Mouse (Mus musculus) Patski (cell line): ENCODE data around the gene Phtf1. TPM values are rescaled to one million over a fixed set of nuclear protein-coding genes. Genes with fewer than 3 reads are reported as not detected.

Experiments used
- ATAC-seq: fragments of 100-300 bp; one replicate; pipeline ENCODE4 v1.8.0; 2021
- CTCF ChIA-PET: fragments of 350-600 bp; sonication (Branson Sonifier 250); formaldehyde crosslinking; loops from one replicate; lab custom pipeline; 2022; ENCODE audit warnings: inconsistent platforms; lab: Charles Lee
- POLR2A ChIA-PET: fragments of 350-600 bp; sonication (Branson Sonifier 250); formaldehyde crosslinking; loops from one replicate; lab custom pipeline; 2022; ENCODE audit warnings: antibody characterized with exemption, inconsistent platforms; lab: Charles Lee
- DNase-seq: peaks from one replicate; pipeline ENCODE4 v3.0.0-alpha.2; 2011; ENCODE audit warnings: low read depth, low spot score
- H3K27me3 ChIP-seq: fragments of 371-371 bp; one replicate; pipeline ENCODE4 v1.5.1; 2021
- CTCF ChIP-seq: fragments of 100-300 bp; IDR thresholded peaks from one replicate; pipeline ENCODE4 v1.5.1; 2021
- in situ Hi-C: fragments of 300-500 bp; cut with MboI; formaldehyde crosslinking; loops from 3 replicates; pipeline ENCODE4 v1.11.1; 2018; ENCODE audit warnings: low pct_unique_long_range_greater_than_20kb, mixed read lengths
- polyA plus RNA-seq: library from polyadenylated mRNA; unstranded; gene quantifications from one replicate; pipeline ENCODE4 v1.2.3, GENCODE M21; 2021

The Phtf1 gene
- polyA plus RNA-seq, 1 experiment from 2014 or later, result 75.0 TPM

DNA sequence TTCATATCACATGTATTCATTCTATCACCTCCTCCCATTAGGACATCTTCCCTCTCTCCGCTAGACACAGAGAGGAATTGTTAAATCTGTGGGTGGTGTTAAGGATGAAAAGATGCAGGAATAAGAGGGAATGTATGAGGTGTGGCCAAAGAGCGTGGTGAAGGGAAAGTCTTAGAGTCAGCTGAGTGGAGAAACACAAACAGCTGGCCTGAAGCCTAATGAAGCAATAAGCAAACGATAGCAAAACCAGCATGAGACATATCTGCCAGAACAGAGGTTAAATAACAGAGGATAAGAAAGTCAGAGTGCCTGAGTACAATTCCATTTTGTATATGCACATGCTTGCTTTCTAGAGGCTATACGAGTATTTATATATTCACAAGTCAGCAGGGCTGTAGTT is 16.6 kb downstream of the Phtf1 start:
- POLR2A ChIA-PET, result no interaction called here

GRCm38 (mm10) chr3:103985194-103985593 is 17.3 kb downstream of the Phtf1 start:
- ChIA-PET POLR2A (interaction anchor here (0.6 kb wide), 1 partner anchor 16 kb away, joined by 3 read pairs; no protein-coding TSS in a partner anchor), CTCF (no interaction called here)
- in situ Hi-C loops, result no loop called here
- TF ChIP-seq CTCF, result no peak
- no peak for ATAC-seq
- no peaks in the 10 kb centered on the region for H3K27me3 ChIP-seq
- no peak for DNase-seq

More for the DNA sequence above, 16.6 kb downstream of the Phtf1 start:
- no peaks in the 10 kb centered on the region for H3K27me3 ChIP-seq
- CTCF ChIA-PET, result interaction anchor here (0.8 kb wide), 1 partner anchor 11 kb away, joined by 3 read pairs; no protein-coding TSS in a partner anchor
- in situ Hi-C loops, result no loop called here
- TF ChIP-seq CTCF, result no peak
- DNase-seq (no peak), ATAC-seq (no peak)

- TF ChIP-seq CTCF, result no peak
- peak; percentile 96 for ATAC-seq
- in situ Hi-C loops, result no loop called here
- CTCF ChIA-PET, result interaction anchor here (1.0 to 2.3 kb wide), 3 partner anchors 9 to 81 kb away, joined by 3 to 10 read pairs (median 6); no protein-coding TSS in a partner anchor
- POLR2A ChIA-PET, result no interaction called here
- peak; percentile 97 for DNase-seq
- no peaks in the 10 kb centered on the region for H3K27me3 ChIP-seq
These were observed 20.0 kb downstream of the Phtf1 start for GRCm38 (mm10) chr3:103987831-103988432.

DNA sequence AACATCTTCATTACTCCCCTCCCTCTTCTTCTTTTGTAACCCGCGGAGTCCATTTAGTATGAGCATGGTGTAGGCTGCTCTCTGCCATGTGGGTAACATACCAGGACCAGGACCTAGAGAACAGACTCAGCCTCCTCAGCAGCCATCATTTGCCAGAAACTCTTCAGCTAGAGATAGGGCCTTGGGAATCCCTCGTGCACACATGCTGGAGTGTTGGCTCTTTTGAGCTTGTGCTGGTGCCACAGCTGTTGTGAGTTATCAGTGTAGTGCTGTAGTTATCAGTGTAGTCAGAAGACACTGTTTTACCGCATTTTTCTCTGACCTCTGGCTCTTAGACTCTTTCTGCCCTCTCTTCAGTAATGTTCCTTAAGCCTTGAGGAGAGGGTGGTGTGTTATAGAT is 21.4 kb downstream of the Phtf1 start:
- CTCF ChIA-PET, result interaction anchor here (1.0 to 1.8 kb wide), 4 partner anchors 10 to 54 kb away, joined by 3 to 4 read pairs (median 3); no protein-coding TSS in a partner anchor
- DNase-seq (no peak), ATAC-seq (no peak)
- POLR2A ChIA-PET, result no interaction called here
- H3K27me3 ChIP-seq, result no peaks in the 10 kb centered on the region
- no peak for TF ChIP-seq CTCF
- in situ Hi-C loops, result no loop called here

- CTCF ChIA-PET, result no interaction called here
- DNase-seq (no peak), ATAC-seq (no peak)
- POLR2A ChIA-PET, result no interaction called here
- no peak for TF ChIP-seq CTCF
- in situ Hi-C loops, result no loop called here
- H3K27me3 ChIP-seq, result no peaks in the 10 kb centered on the region
These were observed 23.4 kb downstream of the Phtf1 start for GRCm38 (mm10) chr3:103991271-103991670.

DNA sequence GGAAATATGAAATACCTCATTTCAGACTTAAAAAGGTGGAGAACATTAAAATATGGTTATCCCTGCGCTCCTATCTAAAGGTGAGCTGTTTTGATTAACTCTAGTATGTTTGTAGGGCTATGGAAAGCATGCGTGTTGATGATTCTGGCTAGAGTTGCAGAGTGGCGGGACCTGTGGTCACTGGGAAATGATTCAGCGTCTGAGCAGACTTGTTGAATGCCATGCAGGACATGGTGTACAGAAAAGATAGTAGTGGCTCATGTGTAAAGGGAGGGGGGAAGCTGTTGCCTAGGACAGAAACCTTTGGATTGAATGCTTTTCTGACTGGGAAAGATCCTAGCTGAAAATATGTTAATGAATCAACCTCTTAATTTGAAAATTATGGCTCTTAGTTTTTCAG is 30.8 kb downstream of the Phtf1 start:
- in situ Hi-C loops, result no loop called here
- ATAC-seq, result no peak
- no peak for TF ChIP-seq CTCF
- H3K27me3 ChIP-seq, result no peaks in the 10 kb centered on the region
- no peak for DNase-seq
- CTCF ChIA-PET, result no interaction called here
- POLR2A ChIA-PET, result no interaction called here

- in situ Hi-C loops, result no loop called here
- TF ChIP-seq CTCF, result no peak
- H3K27me3 ChIP-seq, result no peaks in the 10 kb centered on the region
- ChIA-PET CTCF (interaction anchor here (0.9 to 1.7 kb wide), 2 partner anchors 10 to 21 kb away, joined by 3 to 4 read pairs; no protein-coding TSS in a partner anchor), POLR2A (no interaction called here)
- no peak for DNase-seq
- ATAC-seq, result peak; percentile 76
These were observed 39.1 kb downstream of the Phtf1 start for GRCm38 (mm10) chr3:104006896-104007466.

DNA sequence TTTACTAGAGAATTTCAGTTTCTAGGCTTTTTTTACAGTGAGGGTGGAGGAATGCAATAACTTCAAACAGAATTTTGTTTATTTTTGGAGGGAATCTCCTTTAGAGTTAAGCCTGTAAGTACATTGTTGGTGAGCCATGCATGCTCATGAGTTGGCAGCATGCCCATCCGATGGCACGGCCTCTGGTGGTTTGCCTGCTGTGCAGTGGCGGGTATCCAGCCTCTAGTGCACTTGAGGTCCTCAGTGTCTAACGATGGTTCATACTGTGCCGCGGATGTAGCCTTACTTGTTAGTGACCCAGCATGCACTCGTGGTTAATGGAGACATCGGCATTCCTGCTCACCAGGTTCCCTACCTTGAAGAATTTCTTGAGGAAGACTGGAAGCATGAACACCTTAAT is 39.6 kb downstream of the Phtf1 start:
- peak; percentile 33 for TF ChIP-seq CTCF
- DNase-seq (peak; percentile 85), ATAC-seq (peak; percentile 63)
- ChIA-PET CTCF (interaction anchor here (0.9 to 1.2 kb wide), 2 partner anchors 13 to 20 kb away, joined by 3 to 5 read pairs; no protein-coding TSS in a partner anchor), POLR2A (no interaction called here)
- H3K27me3 ChIP-seq, result no peaks in the 10 kb centered on the region
- in situ Hi-C loops, result no loop called here

DNA sequence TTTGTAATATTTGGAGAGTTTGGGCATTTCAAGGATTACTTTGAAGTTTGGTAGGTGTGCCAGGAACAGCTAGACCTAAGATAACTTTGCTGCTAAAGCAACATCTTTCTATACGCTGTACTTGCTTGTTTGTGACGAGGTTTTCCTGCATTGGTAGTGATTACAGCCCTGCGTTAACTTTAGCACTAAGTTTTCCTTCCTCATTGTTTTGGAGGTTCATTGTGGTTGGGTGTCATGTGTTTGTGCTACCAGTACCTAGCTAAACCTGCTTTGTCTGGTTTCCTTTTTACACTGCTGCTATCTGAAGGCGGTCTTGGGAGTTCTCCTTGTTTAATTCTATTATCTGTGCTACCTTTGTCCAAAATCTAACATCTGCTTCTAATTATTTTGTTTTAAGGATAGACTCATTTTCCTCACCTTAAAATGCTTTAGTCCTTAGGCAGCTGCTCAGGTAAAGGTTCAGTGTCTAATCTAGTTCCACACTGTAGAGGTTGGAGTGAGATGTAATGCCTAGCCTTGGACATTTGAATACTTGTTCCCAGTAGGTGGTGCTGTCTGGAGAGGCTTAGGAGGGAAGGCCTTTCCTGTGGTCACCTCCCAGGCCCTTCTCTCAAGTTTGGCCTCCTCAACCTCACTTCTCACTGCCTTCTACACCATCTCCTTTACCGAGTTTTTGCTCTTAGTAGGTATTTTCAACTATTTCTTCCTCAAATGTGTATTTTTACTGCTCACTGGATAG is 42.2 kb downstream of the Phtf1 start:
- no peaks in the 10 kb centered on the region for H3K27me3 ChIP-seq
- DNase-seq (no peak), ATAC-seq (no peak)
- TF ChIP-seq CTCF, result peak; percentile 35
- ChIA-PET CTCF (interaction anchor here (0.8 kb wide), 1 partner anchor 61 kb away, joined by 3 read pairs; no protein-coding TSS in a partner anchor), POLR2A (interaction anchor here (0.6 to 1.3 kb wide), 3 partner anchors 17 to 744 kb away, joined by 3 to 5 read pairs (median 3); no protein-coding TSS in a partner anchor)
- in situ Hi-C loops, result no loop called here

DNA sequence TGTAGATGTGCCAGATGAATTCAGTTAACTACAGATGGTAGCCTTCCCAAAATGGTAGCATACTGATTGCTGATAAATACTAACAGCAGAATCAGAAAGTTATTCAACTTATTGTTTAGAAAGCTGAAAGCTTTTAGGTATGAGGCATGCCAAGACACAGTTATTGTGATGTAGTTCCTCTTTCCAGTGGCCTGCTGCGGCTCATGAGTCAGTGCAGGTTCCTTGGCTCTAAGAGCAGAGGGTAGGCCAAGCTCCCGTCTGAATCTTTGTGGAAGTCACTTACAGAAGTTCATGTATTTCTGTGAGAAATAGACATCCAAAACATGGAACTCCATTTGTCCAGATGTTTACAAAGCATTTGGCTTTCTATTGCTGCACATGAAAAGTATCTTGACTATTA is 44.1 kb downstream of the Phtf1 start:
- no peaks in the 10 kb centered on the region for H3K27me3 ChIP-seq
- TF ChIP-seq CTCF, result no peak
- CTCF ChIA-PET, result interaction anchor here (1.3 kb wide), 2 partner anchors 11 to 18 kb away, joined by 3 read pairs; no protein-coding TSS in a partner anchor
- no peak for DNase-seq
- POLR2A ChIA-PET, result no interaction called here
- ATAC-seq, result no peak
- in situ Hi-C loops, result no loop called here
